Mouse (Mus musculus) forelimb bud, embryonic 11.5 days (tissue): ENCODE results near the gene Klk14.

Experiments
- DNase-seq: peaks from one replicate; pipeline ENCODE4 v3.0.0-alpha.2; 2012; ENCODE audit warnings: low read depth, low spot score

Gene Klk14

GRCm38 (mm10) chr7:43713741-43714351, 23.6 kb downstream of the Klk14 start:
- DNase-seq: no peak
